8 mouse cellular contexts compared by ENCODE assay signal in genomic region chr1:189675421-189675820, GRCm38 (mm10). TPM values are rescaled to one million over a fixed set of nuclear protein-coding genes. Genes with fewer than 3 reads are reported as not detected.
DNase-seq lines count a peak whose midpoint lies in the region; ATAC-seq lines count a peak whose summit lies in the region.

No protein-coding gene starts in this region.

- intact Hi-C loops in heart, postnatal 36 days (cut with DNase I): loop anchor here (1.0 to 5.0 kb wide), 2 partner anchors 297 to 652 kb away; no protein-coding TSS in a partner anchor

- DNase-seq in adrenal gland, postnatal 14 days: peak; percentile 42
- no peak for DNase-seq in adrenal gland, postnatal 25 days
- DNase-seq in layer of hippocampus, postnatal 10 days (ENCODE audit: low spot score in 2 of 2): peak; percentile 53 to 69
- DNase-seq in layer of hippocampus, adult 9-10 months (ENCODE audit: low spot score): no peak
- peak; percentile 14 for DNase-seq in R1 (ENCODE audit: low read depth, low spot score)
- peak; percentile 34 to 40 for DNase-seq in heart, postnatal 36 days
- no peak for DNase-seq in thymus, postnatal 0 days (ENCODE audit: low spot score)

- ATAC-seq in megakaryocyte-erythroid progenitor cell, adult 5-6 weeks (replicated peaks; ENCODE audit: low FRiP score, low TSS enrichment, poor library complexity, severe bottlenecking): peak; percentile 56

RNA-seq across cellular contexts. Expression of gene Cenpf, which starts 12.5 kb away (rescaled TPM):
- total RNA-seq in adrenal gland, postnatal 14 days (2021): 13.1 and 13.9 TPM in 2 replicates
- 7.2 and 11.9 TPM in 2 replicates for total RNA-seq in adrenal gland, postnatal 25 days (2021)
- total RNA-seq in layer of hippocampus, postnatal 10 days (2021): 1 to 10 TPM; 4.5 to 5.9 TPM
- 1 to 10 TPM; 2.8 to 5.0 TPM for total RNA-seq in heart, postnatal 36 days (2021)
- 29.4 and 51.5 TPM in 2 replicates for total RNA-seq in megakaryocyte-erythroid progenitor cell, adult 5-6 weeks (2014; fragmentation: Nextera tagmentation)
- total RNA-seq in megakaryocyte-erythroid progenitor cell, adult 5-6 weeks (2017): 31.2 and 36.0 TPM in 2 replicates
- polyA plus RNA-seq in thymus, postnatal 0 days (2015; fragmentation: Nextera tagmentation; extraction: Ambion mirVana): 77.8 and 101 TPM in 2 replicates

RNA-seq across cellular contexts. Expression of gene Ptpn14, which starts 52.6 kb away (rescaled TPM):
- total RNA-seq in adrenal gland, postnatal 14 days (2021): 24.2 and 24.6 TPM in 2 replicates
- 17.1 and 23.4 TPM in 2 replicates for total RNA-seq in adrenal gland, postnatal 25 days (2021)
- total RNA-seq in layer of hippocampus, postnatal 10 days (2021): 10 to 100 TPM; 10.3 to 10.8 TPM
- 10 to 100 TPM; 30.7 to 31.2 TPM for total RNA-seq in heart, postnatal 36 days (2021)
- total RNA-seq in megakaryocyte-erythroid progenitor cell, adult 5-6 weeks (2014; fragmentation: Nextera tagmentation): 9.0 and 16.3 TPM in 2 replicates
- total RNA-seq in megakaryocyte-erythroid progenitor cell, adult 5-6 weeks (2017): 5.3 and 7.2 TPM in 2 replicates
- 11.8 and 12.3 TPM in 2 replicates for polyA plus RNA-seq in thymus, postnatal 0 days (2015; fragmentation: Nextera tagmentation; extraction: Ambion mirVana)

Comparison
In these comparisons a context has a peak if more than half of its experiments do, and no peak if none do; other contexts are left out.
1. DNase-seq: peak in adrenal gland, postnatal 14 days (single experiment), layer of hippocampus, postnatal 10 days (2 of 2), R1 (single experiment) and heart, postnatal 36 days (2 of 2); none in adrenal gland, postnatal 25 days (single experiment), layer of hippocampus, adult 9-10 months (single experiment) and thymus, postnatal 0 days (single experiment).